Mouse (Mus musculus): ENCODE measurements around the gene Sipa1l1. TPM values are rescaled to one million over a fixed set of nuclear protein-coding genes. Genes with fewer than 3 reads are reported as not detected.

Sipa1l1 gene
- polyA plus RNA-seq, 1 experiment: 56.7 TPM

- no peak for TF ChIP-seq GATA1 (IDR thresholded peaks at IDR 0.05; ENCODE audit: low read length)
Observed at GRCm38 (mm10) chr12:82407531-82408255, 238.6 kb downstream of the Sipa1l1 start.

- no peak for TF ChIP-seq GATA1 (IDR thresholded peaks at IDR 0.05; ENCODE audit: low read length)
Observed at GRCm38 (mm10) chr12:82408486-82408885, 239.4 kb downstream of the Sipa1l1 start.

- no peak for TF ChIP-seq GATA1 (IDR thresholded peaks at IDR 0.05; ENCODE audit: low read length)
Observed at GRCm38 (mm10) chr12:82409686-82410472, 240.8 kb downstream of the Sipa1l1 start.

- TF ChIP-seq GATA1 (IDR thresholded peaks at IDR 0.05; ENCODE audit: low read length): no peak
Observed at GRCm38 (mm10) chr12:82412291-82413032, 243.3 kb downstream of the Sipa1l1 start.

- TF ChIP-seq GATA1 (IDR thresholded peaks at IDR 0.05; ENCODE audit: low read length): no peak
Observed at GRCm38 (mm10) chr12:82415690-82416364, 246.7 kb downstream of the Sipa1l1 start.

- no peak for TF ChIP-seq GATA1 (IDR thresholded peaks at IDR 0.05; ENCODE audit: low read length)
Observed at GRCm38 (mm10) chr12:82419027-82419426, 249.9 kb downstream of the Sipa1l1 start.

GRCm38 (mm10) chr12:82424783-82425182 is 255.7 kb downstream of the Sipa1l1 start:
- no peak for TF ChIP-seq GATA1 (IDR thresholded peaks at IDR 0.05; ENCODE audit: low read length)

- no peak for TF ChIP-seq GATA1 (IDR thresholded peaks at IDR 0.05; ENCODE audit: low read length)
Observed at GRCm38 (mm10) chr12:82425853-82426252, 256.7 kb downstream of the Sipa1l1 start.

- no peak for TF ChIP-seq GATA1 (IDR thresholded peaks at IDR 0.05; ENCODE audit: low read length)
Observed at GRCm38 (mm10) chr12:82427416-82427815, 258.3 kb downstream of the Sipa1l1 start.

GRCm38 (mm10) chr12:82428466-82428865 is 259.3 kb downstream of the Sipa1l1 start:
- no peak for TF ChIP-seq GATA1 (IDR thresholded peaks at IDR 0.05; ENCODE audit: low read length)

GRCm38 (mm10) chr12:82433311-82433710 is 264.2 kb downstream of the Sipa1l1 start:
- TF ChIP-seq GATA1 (IDR thresholded peaks at IDR 0.05; ENCODE audit: low read length): no peak

- no peak for TF ChIP-seq GATA1 (IDR thresholded peaks at IDR 0.05; ENCODE audit: low read length)
Observed at GRCm38 (mm10) chr12:82434591-82434990, 265.5 kb downstream of the Sipa1l1 start.

- TF ChIP-seq GATA1 (IDR thresholded peaks at IDR 0.05; ENCODE audit: low read length): no peak
Observed at GRCm38 (mm10) chr12:82441479-82441878, 272.4 kb downstream of the Sipa1l1 start.

GRCm38 (mm10) chr12:82446609-82447024 is 277.5 kb downstream of the Sipa1l1 start:
- TF ChIP-seq GATA1 (IDR thresholded peaks at IDR 0.05; ENCODE audit: low read length): no peak

- no peak for TF ChIP-seq GATA1 (IDR thresholded peaks at IDR 0.05; ENCODE audit: low read length)
Observed at GRCm38 (mm10) chr12:82448129-82448815, 279.2 kb downstream of the Sipa1l1 start.
